Mouse (Mus musculus) yolk sac, embryonic 10.5 days (tissue): Measurements from ENCODE around the gene Scarb1.

Experiments used
- DNase-seq: peaks from one replicate; pipeline ENCODE4 v3.0.0-alpha.2; 2017; ENCODE audit warnings: low spot score

Scarb1 gene

DNA sequence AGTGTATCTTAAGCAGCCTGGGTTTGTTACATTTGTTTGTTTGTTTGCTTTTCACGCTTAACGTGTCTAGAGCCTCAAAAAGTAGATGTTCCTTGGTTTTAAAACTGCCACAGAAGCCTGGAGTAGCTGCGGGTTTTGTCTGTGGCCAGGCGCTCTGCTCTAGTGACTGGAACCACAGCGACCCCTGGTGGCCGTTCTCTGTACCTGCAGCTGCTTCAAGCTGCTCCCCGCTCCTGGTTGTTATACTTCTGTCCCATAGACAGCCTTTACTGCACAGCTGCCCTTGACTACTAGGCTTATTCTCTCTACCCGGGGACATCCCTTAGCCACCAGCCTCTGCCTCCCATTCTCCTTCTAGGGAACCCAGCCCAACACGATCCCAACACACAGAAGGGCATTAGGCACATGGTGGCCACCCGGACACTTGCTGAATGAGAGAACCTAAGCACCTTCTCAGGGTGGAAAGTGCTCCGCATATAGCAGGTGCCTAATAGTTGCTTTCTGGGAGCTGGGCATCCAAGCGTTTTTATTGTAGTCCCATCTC lies 70.2 kb downstream of the Scarb1 start:
- peak; percentile 68 for DNase-seq

- DNase-seq = no peak
These were observed 71.1 kb downstream of the Scarb1 start for GRCm38 (mm10) chr5:125269836-125270235.

DNA sequence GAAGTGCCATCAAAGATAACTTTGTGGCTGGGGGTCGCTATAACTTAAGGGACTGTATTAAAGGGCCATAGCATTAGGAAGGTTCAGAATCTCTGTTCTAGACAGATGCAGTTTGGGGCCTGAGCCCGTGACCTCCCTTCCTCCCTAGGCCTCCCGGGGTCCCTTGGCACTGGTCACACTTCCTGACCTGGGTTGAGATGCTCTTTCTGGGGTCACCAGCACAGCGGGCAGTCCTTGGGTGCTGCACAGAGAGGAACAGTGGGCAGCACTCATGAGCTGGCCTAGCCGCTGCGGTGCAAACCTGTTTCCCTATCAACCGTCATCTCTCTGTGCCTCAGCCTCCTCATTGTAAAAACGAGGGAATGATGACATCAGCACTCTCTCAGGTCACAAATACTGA lies 71.5 kb downstream of the Scarb1 start:
- DNase-seq = no peak

DNA sequence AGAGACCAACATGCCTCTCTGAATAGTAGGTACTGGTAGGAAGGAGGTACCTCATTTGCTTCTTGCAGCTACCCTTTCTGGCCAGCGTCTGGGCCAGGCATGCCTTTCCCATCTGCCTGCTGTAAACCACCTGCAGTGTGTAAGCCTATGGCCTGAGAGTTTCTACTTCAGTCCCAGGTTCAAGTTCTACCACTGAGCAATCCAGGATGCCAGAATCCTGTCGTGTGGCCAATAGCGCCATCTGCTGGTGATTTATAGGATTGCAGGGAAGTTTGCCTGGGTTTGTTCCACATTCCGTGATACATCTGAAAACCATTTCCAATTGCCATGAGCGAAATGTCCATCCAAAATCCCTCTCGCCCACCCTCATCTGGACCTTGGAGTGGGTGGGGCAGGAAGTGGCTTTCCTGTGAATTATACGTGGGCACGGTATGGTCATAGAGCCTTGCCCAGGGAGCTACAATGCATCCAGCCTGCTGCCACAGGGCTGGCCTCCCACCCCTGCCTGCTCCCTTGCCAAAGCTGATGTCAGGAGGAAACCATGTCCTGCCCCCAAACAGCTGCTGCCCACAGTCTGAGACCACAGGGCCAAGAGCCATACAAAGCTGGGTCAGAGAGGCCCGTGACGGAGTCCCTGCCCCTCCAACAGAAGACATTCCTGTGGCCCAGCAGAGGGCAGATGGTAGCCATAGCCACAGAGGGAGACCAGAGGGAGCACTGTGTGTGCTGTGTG lies 72.7 kb downstream of the Scarb1 start:
- no peak for DNase-seq

DNA sequence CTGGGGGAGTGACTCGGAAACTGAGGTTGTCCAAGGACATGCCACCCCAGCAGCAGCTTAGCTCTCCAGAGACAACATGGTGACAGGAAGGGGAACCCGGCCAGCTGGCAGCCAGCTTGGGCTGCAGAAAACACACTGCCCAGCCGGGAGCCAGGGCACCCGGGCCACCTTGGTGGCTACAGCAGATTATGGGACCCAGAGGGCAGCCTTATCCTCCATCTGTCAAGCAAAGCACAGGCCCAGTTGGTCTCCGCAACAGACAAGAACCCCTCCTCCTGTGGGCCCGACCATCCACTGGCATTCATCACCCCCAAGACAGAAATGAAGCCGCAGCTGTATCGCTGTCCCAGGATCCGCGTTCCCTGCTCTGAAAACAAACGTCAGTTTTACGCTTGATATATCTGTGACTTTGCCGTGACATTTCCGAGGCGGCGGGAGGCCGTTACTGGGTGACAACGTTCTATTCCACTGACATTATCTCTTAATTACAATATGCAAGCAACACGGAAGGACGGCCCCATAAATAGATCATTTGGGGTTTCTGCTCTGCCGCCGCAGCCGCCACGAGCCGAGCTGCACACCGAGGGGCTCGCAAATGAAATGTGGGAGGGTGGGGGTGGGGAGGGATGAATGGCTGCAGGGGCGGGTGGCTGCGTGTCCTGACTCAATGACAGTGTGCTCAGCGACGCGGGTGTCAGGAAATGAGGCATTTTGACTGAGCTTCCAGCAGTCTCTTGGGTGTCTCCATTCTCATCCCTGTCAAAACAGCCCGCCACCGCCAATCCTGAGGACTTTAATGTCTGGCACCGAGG lies 73.5 kb downstream of the Scarb1 start:
- no peak for DNase-seq

DNA sequence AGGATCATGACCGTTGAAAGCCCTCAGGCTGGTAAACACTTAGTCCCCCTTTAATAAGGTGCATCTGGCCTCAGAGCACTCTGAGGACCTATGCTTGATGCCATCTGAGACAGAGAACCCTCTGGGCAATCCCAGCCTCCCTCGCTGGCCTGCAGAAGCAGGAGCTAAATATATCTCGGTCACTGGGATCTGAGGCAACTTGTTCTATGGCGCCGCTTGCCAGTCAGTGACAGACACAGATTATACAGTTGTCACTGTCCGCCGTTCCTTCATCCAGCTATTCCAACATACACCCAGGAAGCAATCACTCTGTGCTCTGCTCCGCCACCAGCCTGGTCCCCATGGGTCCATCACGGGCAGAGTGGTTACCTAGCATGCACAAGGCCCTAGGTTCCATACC lies 74.8 kb downstream of the Scarb1 start:
- DNase-seq = no peak

DNA sequence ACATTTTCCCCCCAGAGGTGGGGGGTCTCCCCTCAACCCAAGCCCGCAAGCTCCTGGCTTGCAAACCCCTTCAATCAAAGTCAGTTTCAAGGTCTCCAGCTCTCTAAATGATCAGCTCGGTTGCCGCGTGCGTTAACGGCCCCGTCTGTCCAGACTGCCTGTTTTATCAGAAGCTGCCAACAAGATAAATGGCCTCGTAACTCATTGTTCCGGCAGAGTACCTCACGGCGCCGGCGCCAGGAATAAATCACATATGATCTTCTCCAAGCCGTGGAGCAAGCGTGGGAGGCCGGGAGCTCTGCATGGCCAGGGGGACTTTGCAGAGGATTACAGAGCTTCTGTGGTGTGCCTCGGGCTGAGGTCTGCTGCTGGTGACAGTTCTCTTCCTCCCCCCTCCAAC lies 76.2 kb downstream of the Scarb1 start:
- peak; percentile 50 for DNase-seq

DNA sequence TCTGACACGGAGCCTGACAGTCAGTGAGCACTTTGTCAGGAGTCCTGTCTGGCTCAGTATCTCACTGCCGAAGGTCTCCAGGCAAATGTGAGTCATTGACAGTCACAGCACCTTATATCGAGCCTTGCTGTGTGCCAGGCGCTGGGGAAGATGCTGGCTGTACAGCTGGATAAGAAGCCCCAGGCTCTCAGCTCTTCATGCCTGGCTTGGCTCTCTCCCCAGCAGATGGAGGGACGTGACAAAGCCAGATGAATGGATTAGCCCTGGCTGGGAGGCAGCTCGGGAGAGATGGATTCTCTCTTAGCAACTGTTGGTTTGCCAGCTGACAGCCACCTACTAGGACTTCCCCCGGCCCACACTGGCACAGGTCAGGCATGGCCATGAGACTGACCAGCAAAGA lies 78.3 kb downstream of the Scarb1 start:
- no peak for DNase-seq

DNA sequence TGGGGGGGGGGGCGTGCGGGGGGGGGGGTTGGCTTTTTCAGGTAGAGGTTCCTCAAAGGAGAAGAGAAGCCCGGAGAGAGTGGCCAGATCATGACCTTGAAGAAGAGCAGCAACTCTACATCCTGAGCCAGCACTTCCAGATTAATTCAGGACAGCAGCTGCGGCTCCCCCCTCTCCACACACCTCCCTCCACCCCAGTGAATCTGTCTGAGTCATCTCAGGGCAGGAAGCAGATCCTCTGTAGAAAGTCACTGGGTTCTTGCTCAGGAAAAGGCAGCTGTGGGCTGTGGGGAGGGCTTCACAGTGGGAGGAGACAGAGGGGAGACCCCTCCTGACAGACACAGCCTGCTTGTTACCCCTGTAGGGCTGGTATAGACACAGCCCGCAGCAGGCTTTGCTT lies 87.0 kb downstream of the Scarb1 start:
- DNase-seq = no peak

- no peak for DNase-seq
These were observed 87.4 kb downstream of the Scarb1 start for GRCm38 (mm10) chr5:125253448-125253847.

DNA sequence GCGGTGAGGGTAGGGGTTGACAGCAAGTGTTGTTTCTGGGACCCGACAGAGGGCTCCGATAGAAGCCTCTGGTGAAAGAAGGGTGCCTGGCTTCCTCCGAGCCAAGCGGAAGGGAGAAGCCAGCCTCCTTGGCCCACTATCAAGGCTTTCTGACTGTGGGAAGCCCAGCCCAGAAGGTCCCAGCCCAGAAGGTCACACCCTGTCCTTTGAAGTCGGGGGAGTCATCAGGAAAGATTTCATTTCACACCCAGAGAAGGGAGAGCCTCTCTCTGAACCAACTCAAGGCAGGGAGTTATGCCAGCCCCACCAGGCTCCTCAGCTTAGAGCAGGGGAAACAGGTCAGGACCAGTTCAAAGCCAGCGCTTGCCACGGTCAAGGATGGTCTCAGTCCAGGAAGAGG lies 88.2 kb downstream of the Scarb1 start:
- DNase-seq = no peak

DNA sequence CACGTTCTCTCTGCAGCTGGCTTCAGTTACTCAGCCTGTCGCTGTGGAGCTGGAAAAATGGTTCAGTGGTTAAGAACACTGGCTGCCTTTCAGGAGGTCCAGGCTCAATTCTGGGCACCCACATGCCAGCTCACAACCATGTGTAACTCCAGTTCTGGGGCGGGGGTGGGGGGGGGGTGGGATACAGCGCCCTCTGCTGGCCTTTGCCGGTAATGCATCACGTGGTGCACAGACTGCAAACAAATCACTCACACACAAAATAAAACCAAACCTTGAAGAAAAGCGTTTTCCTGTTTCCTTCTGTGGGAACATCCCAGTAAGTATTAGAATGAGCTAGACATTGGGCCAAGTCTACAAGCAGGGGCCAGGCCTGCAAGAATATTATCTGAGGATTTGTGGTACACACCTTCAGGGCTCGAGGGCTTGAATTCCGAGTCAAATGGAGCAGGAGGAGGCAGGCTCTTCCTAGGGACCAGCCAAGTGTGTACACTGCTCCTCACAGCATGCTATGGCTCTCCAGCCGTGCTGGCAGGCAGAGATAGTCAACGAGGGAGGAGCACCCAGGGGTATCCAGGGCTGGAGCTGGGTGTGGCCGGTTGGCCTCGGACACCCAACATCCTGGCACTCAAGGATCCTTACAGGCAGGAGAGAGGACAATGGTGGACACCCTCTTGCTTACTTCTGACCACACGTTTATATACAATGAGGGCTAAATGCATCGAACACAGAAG lies 88.8 kb downstream of the Scarb1 start:
- DNase-seq = no peak

- DNase-seq = no peak
These were observed 91.7 kb downstream of the Scarb1 start for GRCm38 (mm10) chr5:125249187-125249586.

- no peak for DNase-seq
These were observed 94.2 kb downstream of the Scarb1 start for GRCm38 (mm10) chr5:125246711-125247110.

- DNase-seq = peak; percentile 38
These were observed 95.3 kb downstream of the Scarb1 start for GRCm38 (mm10) chr5:125245534-125246151.

DNA sequence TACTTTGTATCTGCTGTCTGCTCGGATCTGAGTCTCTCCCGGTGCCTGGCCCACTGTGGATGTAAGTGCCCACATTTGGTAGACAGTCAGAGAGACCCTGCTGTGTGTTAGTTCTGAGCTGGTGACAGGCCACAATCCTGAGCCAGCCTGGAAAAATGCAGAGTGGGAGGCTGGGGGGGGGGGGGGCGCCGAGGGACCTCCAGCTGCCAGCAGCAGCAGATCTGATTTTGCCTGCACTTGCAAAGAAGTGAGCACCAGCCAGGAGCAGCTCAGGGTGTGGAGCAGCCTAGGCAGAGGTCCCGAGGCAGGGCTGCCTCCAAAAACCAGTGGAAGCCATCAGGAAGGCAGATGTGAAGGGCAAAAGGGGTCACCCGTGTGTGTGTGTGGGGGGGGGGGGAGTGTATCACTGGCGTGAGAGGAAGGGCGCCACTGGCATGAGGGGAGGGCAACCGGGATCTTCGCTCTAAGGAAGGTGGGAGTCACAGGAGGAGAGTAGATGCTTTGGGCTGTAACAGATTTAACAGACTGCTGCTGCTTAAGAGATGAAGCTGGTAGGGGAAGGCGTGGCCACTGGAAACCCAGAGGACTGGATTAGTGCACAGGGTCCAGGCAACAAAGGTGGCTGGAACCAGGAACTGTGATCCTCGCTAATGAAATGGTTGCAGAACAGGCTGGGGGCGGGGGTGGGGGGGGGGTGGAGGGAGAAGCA lies 95.9 kb downstream of the Scarb1 start:
- DNase-seq = no peak

DNA sequence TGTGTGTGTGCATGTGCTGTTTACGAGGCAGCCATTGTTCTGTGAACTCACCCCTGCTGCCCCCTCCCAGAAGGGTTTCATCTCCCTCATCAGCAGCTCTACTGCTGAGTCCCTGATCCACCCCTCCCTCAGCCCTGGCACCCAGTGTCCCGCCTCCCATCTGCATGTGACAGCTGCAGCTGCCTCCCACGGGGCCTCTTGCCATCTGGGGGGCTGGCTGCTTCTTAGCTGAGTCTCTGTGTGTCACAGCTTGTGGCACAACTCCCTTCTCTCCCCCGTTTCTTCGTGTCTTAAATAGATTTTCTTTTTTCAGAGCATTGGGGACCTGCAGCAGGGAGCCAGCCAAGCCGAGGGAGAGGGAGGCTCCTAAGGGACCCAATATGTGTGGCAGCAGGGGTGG lies 97.0 kb downstream of the Scarb1 start:
- no peak for DNase-seq

DNA sequence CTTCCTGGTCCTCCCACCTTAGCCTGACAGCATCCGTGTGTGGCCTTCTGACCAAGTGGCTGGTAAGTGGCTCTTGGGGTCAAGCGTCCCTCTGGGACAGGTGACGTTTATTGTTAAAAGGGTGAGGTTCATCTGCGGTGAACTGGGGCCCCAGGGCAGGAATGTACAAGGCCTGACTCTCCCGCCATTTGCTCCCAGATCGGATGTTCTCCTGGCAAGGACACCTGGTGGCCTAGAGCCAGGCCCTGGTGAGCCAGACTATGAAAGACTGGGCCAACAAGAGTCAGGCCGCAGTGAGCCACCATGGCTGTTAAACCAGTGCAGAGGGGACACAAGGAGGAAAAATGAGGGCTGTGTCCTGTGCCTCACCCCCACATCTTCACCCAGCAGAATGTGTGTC lies 98.8 kb downstream of the Scarb1 start:
- no peak for DNase-seq

DNA sequence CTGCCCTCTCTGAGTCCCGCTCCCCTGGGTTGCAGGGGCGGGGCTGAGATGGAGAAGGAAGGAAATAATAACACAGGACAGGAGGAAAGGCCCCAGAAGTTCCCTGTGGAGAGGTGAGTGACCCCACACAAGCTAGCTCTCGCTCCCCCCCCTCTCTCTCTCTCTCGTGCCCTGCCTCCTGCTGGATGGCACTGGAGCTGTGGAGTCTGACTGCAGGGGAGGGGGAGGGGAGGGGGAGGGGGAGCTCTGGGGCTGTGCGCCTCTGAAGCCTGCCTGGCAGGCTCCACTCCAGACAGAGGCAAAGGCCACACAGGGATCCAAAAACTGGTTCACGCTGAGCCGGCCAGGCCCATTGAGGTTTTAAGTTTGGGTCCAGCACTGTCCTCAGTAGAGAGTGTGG lies 99.3 kb downstream of the Scarb1 start:
- no peak for DNase-seq

GRCm38 (mm10) chr5:125240124-125240781 lies 100.6 kb downstream of the Scarb1 start:
- DNase-seq = no peak

DNA sequence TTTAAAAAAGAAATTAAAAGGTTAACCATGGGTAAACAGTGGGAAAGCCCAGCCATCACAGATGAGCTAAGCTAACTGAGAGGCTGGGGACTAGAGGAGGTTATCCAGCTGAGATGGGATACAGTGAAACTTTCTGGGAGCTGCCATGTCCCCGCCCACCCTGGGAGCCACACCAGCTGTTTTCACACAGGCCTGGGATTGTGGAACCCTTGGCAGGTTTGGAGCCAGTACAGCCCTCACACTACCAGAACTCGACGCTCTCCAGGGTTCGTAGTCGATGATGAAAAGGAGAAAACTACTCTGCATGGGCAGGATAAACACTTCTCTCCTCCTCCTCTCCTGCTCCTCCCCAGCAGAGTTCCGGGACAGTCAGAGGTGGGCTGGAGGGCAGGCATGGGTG lies 105.0 kb downstream of the Scarb1 start:
- no peak for DNase-seq
